Mouse (Mus musculus): Measurements from ENCODE around the gene Wipf2.
"Not testable (repeated sequence)": the region's sequence is repeated elsewhere in the genome, so short reads cannot be mapped to it uniquely, and the experiment has no call there.

The Wipf2 gene

GRCm38 (mm10) chr11:98930773-98931512, 67.5 kb downstream of the Wipf2 start:
- in situ Hi-C loops (cut with MboI, MseI): no loop called here

DNA sequence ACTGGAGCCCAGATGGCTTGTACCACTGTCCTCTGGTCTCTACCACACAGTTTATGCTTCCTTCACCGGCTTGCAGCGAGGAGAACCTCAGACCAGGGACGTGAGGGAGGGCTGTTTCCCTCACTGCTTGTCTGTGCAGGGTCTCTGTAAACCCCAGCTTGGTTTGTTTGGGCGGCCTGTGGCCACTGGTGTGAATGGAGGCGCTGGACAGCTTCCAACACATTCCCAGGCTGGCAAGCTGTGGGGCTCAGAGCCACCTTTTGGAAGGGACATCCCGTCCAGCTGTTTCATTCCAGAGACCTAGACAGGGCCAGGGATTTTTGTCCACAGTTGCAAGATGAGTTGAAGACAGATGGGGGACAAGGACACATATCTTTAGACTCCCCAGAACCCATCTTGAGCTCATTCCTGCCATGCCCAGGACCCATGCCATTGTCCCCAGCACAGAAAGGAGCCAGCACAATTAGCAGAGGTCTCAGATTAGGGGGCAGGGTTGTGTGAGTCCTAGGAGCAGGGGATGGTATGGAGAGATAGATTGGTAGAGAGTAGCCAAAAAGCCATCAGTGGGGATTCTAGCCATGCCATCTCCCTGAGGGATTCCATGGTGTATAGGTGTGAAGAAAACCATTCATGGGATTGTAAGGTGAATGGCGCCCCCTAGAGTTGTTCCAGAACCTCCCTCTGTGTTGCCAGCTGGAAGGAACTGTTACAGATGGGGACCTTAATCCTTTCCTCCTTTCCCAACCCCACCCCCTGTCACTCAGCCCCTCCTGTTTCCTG, 68.3 kb downstream of the Wipf2 start:
- in situ Hi-C loops (cut with MboI, MseI): no loop called here

GRCm38 (mm10) chr11:98932293-98933091, 69.1 kb downstream of the Wipf2 start:
- in situ Hi-C loops (cut with MboI, MseI): no loop called here

- in situ Hi-C loops (cut with MboI, MseI): no loop called here
These were observed 69.7 kb downstream of the Wipf2 start for GRCm38 (mm10) chr11:98933151-98933550.

DNA sequence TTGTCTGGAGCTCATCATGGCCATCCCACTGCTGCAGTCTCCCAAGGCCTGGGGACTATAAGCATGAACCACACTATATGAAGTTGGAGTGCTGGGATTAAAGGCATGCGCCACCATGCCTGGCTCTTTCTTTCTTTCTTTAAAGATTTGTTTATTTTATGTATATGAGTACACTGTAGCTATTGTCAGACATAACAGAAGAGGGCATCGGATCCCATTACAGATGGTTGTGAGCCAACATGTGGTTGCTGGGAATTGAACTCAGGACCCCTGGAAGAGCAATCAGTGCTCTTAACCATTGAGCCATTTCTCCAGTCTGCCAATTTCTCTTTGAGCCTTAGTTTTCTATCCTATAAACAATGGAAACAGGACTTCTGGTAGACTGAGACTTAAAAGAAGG, 70.4 kb downstream of the Wipf2 start:
- in situ Hi-C loops (cut with MboI, MseI): not testable (repeated sequence)

DNA sequence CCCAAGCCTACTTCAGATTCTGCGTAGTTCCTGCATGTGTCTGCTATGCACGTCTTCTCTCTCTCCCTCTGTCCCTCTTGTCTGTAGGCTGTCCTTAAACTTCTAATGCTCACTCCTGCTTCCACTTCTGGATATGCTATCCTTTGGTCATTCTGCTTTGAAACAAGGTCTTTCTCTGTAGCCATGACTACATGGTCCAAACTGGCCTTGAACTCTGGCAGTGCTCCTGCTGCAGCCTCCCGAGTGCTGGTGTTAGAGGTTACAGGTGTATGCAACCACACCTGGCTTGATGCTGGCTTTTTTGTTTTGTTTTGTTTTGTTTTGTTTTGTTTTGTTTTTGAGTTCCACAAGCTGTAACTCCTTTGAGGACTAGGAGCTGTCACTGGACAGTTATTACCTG, 70.9 kb downstream of the Wipf2 start:
- in situ Hi-C loops (cut with MboI, MseI): no loop called here

DNA sequence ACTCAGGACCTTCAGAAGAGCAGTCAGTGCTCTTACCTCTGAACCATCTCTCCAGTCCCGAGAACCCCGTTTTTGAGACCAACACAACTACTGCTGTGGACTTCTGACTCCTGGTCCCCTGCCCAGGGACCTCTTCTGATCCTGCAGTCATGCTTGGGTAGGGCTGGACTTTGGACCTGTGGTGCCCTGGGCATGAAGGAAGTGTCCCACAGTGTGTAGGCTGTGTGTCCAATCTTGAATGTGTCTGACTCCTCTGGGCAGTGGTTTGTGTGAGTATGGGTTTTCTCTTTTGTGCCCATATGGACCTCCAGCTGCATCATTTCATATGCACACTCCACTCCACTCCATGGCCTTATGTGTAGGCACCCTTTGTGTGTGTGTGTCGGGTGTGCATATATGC, 71.7 kb downstream of the Wipf2 start:
- in situ Hi-C loops (cut with MboI, MseI): loop anchor here (5.0 kb wide), 1 partner anchor 37 kb away; no protein-coding TSS in a partner anchor

- in situ Hi-C loops (cut with MboI, MseI): loop anchor here (5.0 kb wide), 1 partner anchor 36 kb away; no protein-coding TSS in a partner anchor
These were observed 72.7 kb downstream of the Wipf2 start for GRCm38 (mm10) chr11:98936170-98936569.

DNA sequence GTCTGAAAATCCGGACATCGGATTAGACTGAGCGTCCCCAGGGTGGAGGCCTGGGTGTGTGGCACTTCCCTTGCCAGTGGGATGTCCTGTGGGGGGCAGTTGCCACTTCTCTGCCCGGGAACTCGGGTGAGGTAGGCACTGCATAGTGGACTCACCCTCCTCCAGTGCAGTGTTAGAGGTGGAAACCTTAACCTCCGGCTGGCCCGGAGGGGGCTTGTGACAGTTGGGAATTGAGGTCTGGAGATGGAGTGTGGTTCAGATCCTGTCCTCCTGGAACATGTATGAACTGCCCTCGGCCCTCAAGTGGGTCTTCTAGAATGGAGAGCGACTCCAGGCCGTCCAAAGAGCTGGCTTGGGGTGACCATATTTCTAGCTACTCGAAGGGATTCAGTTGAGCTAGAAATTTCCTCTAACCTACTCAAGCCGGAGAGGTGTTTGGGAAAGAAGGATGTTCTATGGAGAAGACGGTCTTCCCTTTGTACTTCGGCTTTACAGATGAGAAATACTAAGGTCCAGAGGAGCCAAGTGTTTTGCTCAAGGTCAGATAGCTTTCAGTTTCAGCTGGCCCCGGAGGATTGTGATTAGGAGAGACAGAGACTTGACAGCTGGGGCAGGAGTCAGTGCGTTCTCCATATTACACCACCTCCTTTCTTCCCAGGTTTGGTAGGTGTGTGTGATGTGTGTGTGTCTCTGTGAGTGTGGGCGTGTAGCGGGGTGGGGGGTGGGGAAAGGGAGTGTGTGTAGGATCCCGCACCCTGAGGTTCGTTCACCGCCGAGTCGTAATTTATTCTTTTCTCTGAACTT, 73.4 kb downstream of the Wipf2 start:
- in situ Hi-C loops (cut with MboI, MseI): loop anchor here (5.0 kb wide), 1 partner anchor 35 kb away; no protein-coding TSS in a partner anchor

DNA sequence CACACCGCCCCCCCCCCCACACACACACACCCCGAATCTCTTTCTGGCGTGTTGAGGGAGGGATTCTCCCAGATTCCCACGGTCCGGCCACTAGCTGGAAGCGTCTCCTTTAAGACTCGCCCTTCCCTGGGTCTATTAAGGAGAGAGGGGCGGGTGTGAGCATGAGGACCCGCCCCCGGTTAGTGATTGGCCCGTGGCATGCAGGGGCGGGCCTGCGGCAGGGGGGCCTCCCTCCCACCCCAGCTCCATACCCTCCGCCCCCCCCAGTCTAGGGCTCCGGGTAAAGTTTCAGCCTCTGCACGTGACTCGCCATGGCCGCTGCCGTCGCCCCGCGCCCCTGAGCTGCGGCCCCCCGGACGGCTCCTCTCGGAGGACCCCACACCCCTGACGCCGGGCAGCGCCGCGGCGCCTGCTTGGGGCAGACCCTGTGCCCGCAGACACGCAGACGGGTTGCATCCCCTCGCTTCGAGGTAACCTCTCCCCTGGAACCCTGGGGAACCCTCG, 74.0 kb downstream of the Wipf2 start:
- in situ Hi-C loops (cut with MboI, MseI): loop anchor here (5.0 kb wide), 1 partner anchor 35 kb away; no protein-coding TSS in a partner anchor

- in situ Hi-C loops (cut with MboI, MseI): loop anchor here (5.0 kb wide), 1 partner anchor 34 kb away; no protein-coding TSS in a partner anchor
These were observed 74.7 kb downstream of the Wipf2 start for GRCm38 (mm10) chr11:98937914-98938694.

DNA sequence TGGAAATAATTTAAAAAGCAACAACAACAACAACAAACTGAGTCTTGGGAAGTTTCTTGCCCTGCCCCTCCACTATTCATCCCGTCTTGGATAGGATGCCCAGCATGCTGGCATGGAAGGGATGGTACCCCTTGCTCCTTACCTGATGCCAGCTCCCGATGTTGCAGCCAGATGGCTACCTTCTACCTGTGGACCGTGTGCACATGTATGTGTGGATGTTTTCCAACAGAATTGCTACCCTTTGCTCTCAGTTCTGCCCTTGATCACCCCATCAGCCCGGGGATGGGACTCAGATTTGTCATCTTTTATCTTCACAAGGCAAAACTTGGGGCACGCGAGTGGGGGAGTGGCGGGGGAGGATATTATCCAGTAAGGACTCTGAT, 75.3 kb downstream of the Wipf2 start:
- in situ Hi-C loops (cut with MboI, MseI): loop anchor here (5.0 kb wide), 1 partner anchor 34 kb away; no protein-coding TSS in a partner anchor

- in situ Hi-C loops (cut with MboI, MseI): loop anchor here (5.0 kb wide), 1 partner anchor 33 kb away; no protein-coding TSS in a partner anchor
These were observed 75.9 kb downstream of the Wipf2 start for GRCm38 (mm10) chr11:98939084-98939952.

- in situ Hi-C loops (cut with MboI, MseI): loop anchor here (5.0 to 10.0 kb wide), 2 partner anchors 32 to 915 kb away; partner anchors contain the start of genes Cacnb1 and Rpl19
These were observed 76.7 kb downstream of the Wipf2 start for GRCm38 (mm10) chr11:98939953-98940641.

DNA sequence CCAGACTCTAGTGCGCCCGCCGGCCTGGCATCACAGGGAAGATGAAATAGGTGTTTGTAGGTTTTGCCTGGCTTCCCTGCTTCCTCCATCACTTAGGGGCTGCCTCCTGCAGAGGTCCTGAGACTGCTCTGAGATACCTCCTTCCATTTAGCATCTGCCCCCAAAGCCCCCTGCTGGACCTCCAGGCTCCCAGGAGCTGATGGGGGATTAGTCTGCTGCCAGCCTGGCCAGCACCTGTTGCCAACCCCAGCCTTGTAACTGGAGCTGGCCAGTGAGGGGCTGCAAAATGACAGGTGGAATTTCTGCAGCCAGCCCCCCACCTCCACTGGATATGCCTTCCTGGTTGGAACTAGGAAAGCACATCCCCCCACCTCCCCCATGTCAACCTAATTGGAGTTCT, 77.3 kb downstream of the Wipf2 start:
- in situ Hi-C loops (cut with MboI, MseI): loop anchor here (10.0 kb wide), 1 partner anchor 916 kb away; the partner anchor contains the start of genes Cacnb1 and Rpl19

- in situ Hi-C loops (cut with MboI, MseI): loop anchor here (10.0 kb wide), 1 partner anchor 917 kb away; the partner anchor contains the start of genes Cacnb1 and Rpl19
These were observed 77.9 kb downstream of the Wipf2 start for GRCm38 (mm10) chr11:98941341-98941825.

GRCm38 (mm10) chr11:98941826-98942550, 78.5 kb downstream of the Wipf2 start:
- in situ Hi-C loops (cut with MboI, MseI): loop anchor here (10.0 kb wide), 1 partner anchor 917 kb away; the partner anchor contains the start of genes Cacnb1 and Rpl19
